Mouse (Mus musculus): ENCODE data around the gene Cdc37. TPM values are rescaled to one million over a fixed set of nuclear protein-coding genes. Genes with fewer than 3 reads are reported as not detected.

Gene Cdc37
- polyA plus RNA-seq, 1 experiment from 2014 or later: 297 TPM

- peak; percentile 20; the same call in 1 of the 2 replicates for ATAC-seq (ENCODE audit: low FRiP score)
- Histone ChIP-seq H3K9ac (ENCODE audit: low read length) (no peak overlapping the region), H3K9me3 (ENCODE audit: control insufficient read depth, low read length) (no peaks in the 10 kb centered on the region), H3K4me3 (ENCODE audit: low read depth, low read length) (no peak overlapping the region), H3K27me3 (ENCODE audit: control insufficient read depth, insufficient read depth, low read length) (peaks cover 34% of the 10 kb centered on the region), H3K4me2 (no peak overlapping the region), H3K27ac (ENCODE audit: low read depth, low read length) (no peak overlapping the region), H3K36me3 (ENCODE audit: control insufficient read depth, insufficient read depth, low read length) (no peaks in the 10 kb centered on the region), H3K4me1 (ENCODE audit: control insufficient read depth, insufficient read depth, low read length) (peaks cover 17% of the 10 kb centered on the region)
- DNase-seq (ENCODE audit: low spot score, missing footprints): no peak
- WGBS: 32% methylated on average over 1 of the region's 1 CpGs
Observed at GRCm38 (mm10) chr9:21169157-21169556, 19.4 kb upstream of the Cdc37 start.

- Histone ChIP-seq H3K27me3 (ENCODE audit: control insufficient read depth, insufficient read depth, low read length) (peaks cover 41% of the 10 kb centered on the region), H3K9me3 (ENCODE audit: control insufficient read depth, low read length) (no peaks in the 10 kb centered on the region), H3K4me2 (peak overlapping the region; percentile 33), H3K27ac (ENCODE audit: low read depth, low read length) (no peak overlapping the region), H3K9ac (ENCODE audit: low read length) (peak overlapping the region; percentile 6; the same call in 1 of the 2 replicates), H3K4me1 (ENCODE audit: control insufficient read depth, insufficient read depth, low read length) (peaks cover 17% of the 10 kb centered on the region), H3K4me3 (ENCODE audit: low read depth, low read length) (no peak overlapping the region), H3K36me3 (ENCODE audit: control insufficient read depth, insufficient read depth, low read length) (no peaks in the 10 kb centered on the region)
- 13% methylated on average over 30 of the region's 30 CpGs for WGBS
- DNase-seq (ENCODE audit: low spot score, missing footprints) (peak; percentile 97), ATAC-seq (ENCODE audit: low FRiP score) (peak; percentile 76)
Observed at GRCm38 (mm10) chr9:21168161-21169123, 18.7 kb upstream of the Cdc37 start.

GRCm38 (mm10) chr9:21167140-21168097 is 17.6 kb upstream of the Cdc37 start:
- Histone ChIP-seq H3K27ac (ENCODE audit: low read depth, low read length) (no peak overlapping the region), H3K9ac (ENCODE audit: low read length) (no peak overlapping the region), H3K4me3 (ENCODE audit: low read depth, low read length) (no peak overlapping the region), H3K27me3 (ENCODE audit: control insufficient read depth, insufficient read depth, low read length) (peaks cover 48% of the 10 kb centered on the region), H3K4me2 (peak overlapping the region; percentile 33; the same call in 1 of the 2 replicates), H3K9me3 (ENCODE audit: control insufficient read depth, low read length) (no peaks in the 10 kb centered on the region), H3K4me1 (ENCODE audit: control insufficient read depth, insufficient read depth, low read length) (peaks cover 17% of the 10 kb centered on the region), H3K36me3 (ENCODE audit: control insufficient read depth, insufficient read depth, low read length) (no peaks in the 10 kb centered on the region)
- ATAC-seq (ENCODE audit: low FRiP score) (no peak), DNase-seq (ENCODE audit: low spot score, missing footprints) (no peak)
- WGBS: 68% methylated on average over 10 of the region's 10 CpGs

GRCm38 (mm10) chr9:21166516-21166915 is 16.7 kb upstream of the Cdc37 start:
- Histone ChIP-seq H3K4me3 (ENCODE audit: low read depth, low read length) (no peak overlapping the region; the same call in 1 of the 2 replicates), H3K27ac (ENCODE audit: low read depth, low read length) (no peak overlapping the region), H3K4me2 (peak overlapping the region; percentile 53; the same call in 1 of the 2 replicates), H3K27me3 (ENCODE audit: control insufficient read depth, insufficient read depth, low read length) (peaks cover 54% of the 10 kb centered on the region), H3K9me3 (ENCODE audit: control insufficient read depth, low read length) (no peaks in the 10 kb centered on the region), H3K4me1 (ENCODE audit: control insufficient read depth, insufficient read depth, low read length) (peaks cover 17% of the 10 kb centered on the region), H3K36me3 (ENCODE audit: control insufficient read depth, insufficient read depth, low read length) (no peaks in the 10 kb centered on the region), H3K9ac (ENCODE audit: low read length) (no peak overlapping the region)
- ATAC-seq (ENCODE audit: low FRiP score) (no peak), DNase-seq (ENCODE audit: low spot score, missing footprints) (no peak)
- WGBS: 31% methylated on average over 3 of the region's 3 CpGs

- Histone ChIP-seq H3K36me3 (ENCODE audit: control insufficient read depth, insufficient read depth, low read length) (no peaks in the 10 kb centered on the region), H3K9ac (ENCODE audit: low read length) (0 out of 2 replicates have a peak overlapping the region, but pooled peaks have one; percentile 16), H3K4me2 (peak overlapping the region; percentile 53), H3K9me3 (ENCODE audit: control insufficient read depth, low read length) (no peaks in the 10 kb centered on the region), H3K4me1 (ENCODE audit: control insufficient read depth, insufficient read depth, low read length) (peaks cover 17% of the 10 kb centered on the region), H3K27me3 (ENCODE audit: control insufficient read depth, insufficient read depth, low read length) (peaks cover 54% of the 10 kb centered on the region), H3K27ac (ENCODE audit: low read depth, low read length) (no peak overlapping the region), H3K4me3 (ENCODE audit: low read depth, low read length) (peak overlapping the region; percentile 21)
- ATAC-seq (ENCODE audit: low FRiP score) (no peak), DNase-seq (ENCODE audit: low spot score, missing footprints) (peak; percentile 90)
- WGBS: 1% methylated on average over 43 of the region's 47 CpGs
Observed at GRCm38 (mm10) chr9:21165952-21166451, 16.2 kb upstream of the Cdc37 start.

GRCm38 (mm10) chr9:21165041-21165951 is 15.5 kb upstream of the Cdc37 start, which contains the start of gene Pde4a:
Pde4a (plus strand) TSS chr9:21165714.
- 3% methylated on average over 58 of the region's 86 CpGs for WGBS
- Histone ChIP-seq H3K4me1 (ENCODE audit: control insufficient read depth, insufficient read depth, low read length) (peaks cover 17% of the 10 kb centered on the region), H3K4me3 (ENCODE audit: low read depth, low read length) (peak within 1 kb of the TSS; percentile 21), H3K27me3 (ENCODE audit: control insufficient read depth, insufficient read depth, low read length) (peaks cover 54% of the 10 kb centered on the region), H3K27ac (ENCODE audit: low read depth, low read length) (no peak within 1 kb of the TSS), H3K4me2 (peak within 1 kb of the TSS; percentile 53), H3K36me3 (ENCODE audit: control insufficient read depth, insufficient read depth, low read length) (no peaks in the 10 kb centered on the region), H3K9ac (ENCODE audit: low read length) (0 out of 2 replicates have a peak within 1 kb of the TSS, but pooled peaks have one; percentile 16), H3K9me3 (ENCODE audit: control insufficient read depth, low read length) (no peaks in the 10 kb centered on the region)
- DNase-seq (ENCODE audit: low spot score, missing footprints): peak; percentile 90
- no peak for ATAC-seq (ENCODE audit: low FRiP score)

- Histone ChIP-seq H3K4me3 (ENCODE audit: low read depth, low read length) (no peak overlapping the region), H3K4me1 (ENCODE audit: control insufficient read depth, insufficient read depth, low read length) (peaks cover 17% of the 10 kb centered on the region), H3K4me2 (peak overlapping the region; percentile 15; the same call in 1 of the 2 replicates), H3K27ac (ENCODE audit: low read depth, low read length) (no peak overlapping the region), H3K9ac (ENCODE audit: low read length) (no peak overlapping the region), H3K27me3 (ENCODE audit: control insufficient read depth, insufficient read depth, low read length) (peaks cover 54% of the 10 kb centered on the region), H3K9me3 (ENCODE audit: control insufficient read depth, low read length) (no peaks in the 10 kb centered on the region), H3K36me3 (ENCODE audit: control insufficient read depth, insufficient read depth, low read length) (no peaks in the 10 kb centered on the region)
- DNase-seq (ENCODE audit: low spot score, missing footprints) (no peak), ATAC-seq (ENCODE audit: low FRiP score) (no peak)
- 1% methylated on average over 26 of the region's 26 CpGs for WGBS
Observed at GRCm38 (mm10) chr9:21164072-21164471, 14.3 kb upstream of the Cdc37 start.

Measured in midbrain, embryonic 11.5 days (tissue).